Mouse (Mus musculus): ENCODE data around the gene Suz12. TPM values are rescaled to one million over a fixed set of nuclear protein-coding genes. Genes with fewer than 3 reads are reported as not detected.
"Not testable (repeated sequence)": the region's sequence is repeated elsewhere in the genome, so short reads cannot be mapped to it uniquely, and the experiment has no call there.

Suz12 gene
- polyA plus RNA-seq, 1 experiment from 2014 or later, result 31.7 TPM

GRCm38 (mm10) chr11:79973133-79973532 lies 19.8 kb upstream of the Suz12 start:
- H3K4me2 ChIP-seq, result peak overlapping the region; percentile 82
- no peak overlapping the region; the same call in 1 of the 2 replicates for H3K9ac ChIP-seq (replicated peaks)
- H3K4me3 ChIP-seq (replicated peaks), result peak overlapping the region; percentile 49
- no peak for ATAC-seq (ENCODE audit: insufficient number of reproducible peaks, insufficient read depth, low FRiP score, low TSS enrichment, low read depth)
- no peaks in the 10 kb centered on the region for H3K9me3 ChIP-seq
- peaks cover 10% of the 10 kb centered on the region; the same call in 1 of the 2 replicates for H3K4me1 ChIP-seq (replicated peaks)
- peaks cover 30% of the 10 kb centered on the region for H3K27me3 ChIP-seq
- 8% methylated on average over 8 of the region's 8 CpGs for WGBS
- H3K36me3 ChIP-seq, result no peaks in the 10 kb centered on the region
- no peak overlapping the region for H3K27ac ChIP-seq

GRCm38 (mm10) chr11:79973626-79974476 lies 19.1 kb upstream of the Suz12 start:
- peak overlapping the region; percentile 82 for H3K4me2 ChIP-seq
- no peak overlapping the region for H3K27ac ChIP-seq
- under 1% methylated on average over 41 of the region's 41 CpGs for WGBS
- H3K27me3 ChIP-seq, result peaks cover 30% of the 10 kb centered on the region
- H3K9ac ChIP-seq (replicated peaks), result peak overlapping the region; percentile 54
- H3K36me3 ChIP-seq, result no peaks in the 10 kb centered on the region
- peak; percentile 47; the same call in 1 of the 2 replicates for ATAC-seq (ENCODE audit: insufficient number of reproducible peaks, insufficient read depth, low FRiP score, low TSS enrichment, low read depth)
- H3K4me1 ChIP-seq (replicated peaks), result peaks cover 10% of the 10 kb centered on the region; the same call in 1 of the 2 replicates
- H3K9me3 ChIP-seq, result no peaks in the 10 kb centered on the region
- peak overlapping the region; percentile 49 for H3K4me3 ChIP-seq (replicated peaks)

GRCm38 (mm10) chr11:79975377-79975776 lies 17.5 kb upstream of the Suz12 start:
- Histone ChIP-seq H3K4me1 (replicated peaks) (peaks cover 10% of the 10 kb centered on the region; the same call in 1 of the 2 replicates), H3K27ac (no peak overlapping the region), H3K4me2 (no peak overlapping the region), H3K4me3 (replicated peaks) (no peak overlapping the region), H3K36me3 (no peaks in the 10 kb centered on the region), H3K9ac (replicated peaks) (no peak overlapping the region), H3K9me3 (no peaks in the 10 kb centered on the region), H3K27me3 (peaks cover 30% of the 10 kb centered on the region)
- WGBS, result 59% methylated on average over 2 of the region's 2 CpGs
- no peak for ATAC-seq (ENCODE audit: insufficient number of reproducible peaks, insufficient read depth, low FRiP score, low TSS enrichment, low read depth)

- 93% methylated on average over 1 of the region's 1 CpGs for WGBS
- Histone ChIP-seq H3K27ac (no peak overlapping the region), H3K9ac (replicated peaks) (no peak overlapping the region), H3K4me3 (replicated peaks) (no peak overlapping the region), H3K4me1 (replicated peaks) (peaks cover 10% of the 10 kb centered on the region; the same call in 1 of the 2 replicates), H3K36me3 (no peaks in the 10 kb centered on the region), H3K4me2 (no peak overlapping the region), H3K27me3 (peaks cover 30% of the 10 kb centered on the region), H3K9me3 (no peaks in the 10 kb centered on the region)
- no peak for ATAC-seq (ENCODE audit: insufficient number of reproducible peaks, insufficient read depth, low FRiP score, low TSS enrichment, low read depth)
Observed at GRCm38 (mm10) chr11:79976222-79976621, 16.7 kb upstream of the Suz12 start.

- not testable (repeated sequence) for H3K4me1 ChIP-seq (replicated peaks); H3K27ac ChIP-seq; ATAC-seq (ENCODE audit: insufficient number of reproducible peaks, insufficient read depth, low FRiP score, low TSS enrichment, low read depth); H3K36me3 ChIP-seq; H3K9ac ChIP-seq (replicated peaks); H3K4me3 ChIP-seq (replicated peaks); H3K4me2 ChIP-seq; H3K9me3 ChIP-seq
- peaks cover 30% of the 10 kb centered on the region for H3K27me3 ChIP-seq
- WGBS, result 86% methylated on average over 6 of the region's 6 CpGs
Observed at GRCm38 (mm10) chr11:79976645-79977044, 16.3 kb upstream of the Suz12 start.

- H3K9me3 ChIP-seq; ATAC-seq (ENCODE audit: insufficient number of reproducible peaks, insufficient read depth, low FRiP score, low TSS enrichment, low read depth); H3K4me2 ChIP-seq; H3K4me3 ChIP-seq (replicated peaks); H3K27ac ChIP-seq; H3K36me3 ChIP-seq; H3K4me1 ChIP-seq (replicated peaks); H3K9ac ChIP-seq (replicated peaks): not testable (repeated sequence)
- peaks cover 30% of the 10 kb centered on the region for H3K27me3 ChIP-seq
- 96% methylated on average over 14 of the region's 14 CpGs for WGBS
Observed at GRCm38 (mm10) chr11:79977061-79977460, 15.8 kb upstream of the Suz12 start.

GRCm38 (mm10) chr11:79977747-79978146 lies 15.2 kb upstream of the Suz12 start:
- ATAC-seq (ENCODE audit: insufficient number of reproducible peaks, insufficient read depth, low FRiP score, low TSS enrichment, low read depth); H3K4me1 ChIP-seq (replicated peaks); H3K36me3 ChIP-seq; H3K27ac ChIP-seq; H3K9ac ChIP-seq (replicated peaks); H3K4me2 ChIP-seq; H3K4me3 ChIP-seq (replicated peaks); H3K9me3 ChIP-seq: not testable (repeated sequence)
- H3K27me3 ChIP-seq, result peaks cover 27% of the 10 kb centered on the region
- WGBS, result 89% methylated on average over 4 of the region's 4 CpGs

- Histone ChIP-seq H3K27me3 (no peaks in the 10 kb centered on the region), H3K4me3 (replicated peaks) (no peak overlapping the region), H3K9ac (replicated peaks) (no peak overlapping the region), H3K4me2 (no peak overlapping the region), H3K27ac (no peak overlapping the region), H3K4me1 (replicated peaks) (no peaks in the 10 kb centered on the region), H3K36me3 (no peaks in the 10 kb centered on the region), H3K9me3 (no peaks in the 10 kb centered on the region)
- ATAC-seq (ENCODE audit: insufficient number of reproducible peaks, insufficient read depth, low FRiP score, low TSS enrichment, low read depth), result no peak
- 95% methylated on average over 4 of the region's 4 CpGs for WGBS
Observed at GRCm38 (mm10) chr11:79986886-79987285, 6.0 kb upstream of the Suz12 start.

GRCm38 (mm10) chr11:79987896-79988295 lies 5.0 kb upstream of the Suz12 start:
- no peak overlapping the region for H3K4me3 ChIP-seq (replicated peaks)
- no peaks in the 10 kb centered on the region for H3K4me1 ChIP-seq (replicated peaks)
- no peaks in the 10 kb centered on the region for H3K27me3 ChIP-seq
- H3K36me3 ChIP-seq, result no peaks in the 10 kb centered on the region
- no peak overlapping the region for H3K9ac ChIP-seq (replicated peaks)
- H3K4me2 ChIP-seq, result no peak overlapping the region
- no peaks in the 10 kb centered on the region for H3K9me3 ChIP-seq
- WGBS, result 90% methylated on average over 3 of the region's 3 CpGs
- ATAC-seq (ENCODE audit: insufficient number of reproducible peaks, insufficient read depth, low FRiP score, low TSS enrichment, low read depth), result no peak
- H3K27ac ChIP-seq, result no peak overlapping the region

- no peak overlapping the region for H3K4me3 ChIP-seq (replicated peaks)
- 95% methylated on average over 2 of the region's 2 CpGs for WGBS
- H3K9me3 ChIP-seq, result no peaks in the 10 kb centered on the region
- no peaks in the 10 kb centered on the region for H3K27me3 ChIP-seq
- H3K27ac ChIP-seq, result no peak overlapping the region
- H3K9ac ChIP-seq (replicated peaks), result no peak overlapping the region
- no peaks in the 10 kb centered on the region for H3K36me3 ChIP-seq
- no peaks in the 10 kb centered on the region; the same call in 1 of the 2 replicates for H3K4me1 ChIP-seq (replicated peaks)
- no peak for ATAC-seq (ENCODE audit: insufficient number of reproducible peaks, insufficient read depth, low FRiP score, low TSS enrichment, low read depth)
- no peak overlapping the region for H3K4me2 ChIP-seq
Observed at GRCm38 (mm10) chr11:79990120-79990519, 2.8 kb upstream of the Suz12 start.

- Histone ChIP-seq H3K27ac (no peak overlapping the region), H3K4me2 (no peak overlapping the region), H3K9ac (replicated peaks) (no peak overlapping the region), H3K4me3 (replicated peaks) (no peak overlapping the region), H3K9me3 (no peaks in the 10 kb centered on the region), H3K36me3 (peaks cover 8% of the 10 kb centered on the region), H3K4me1 (replicated peaks) (no peaks in the 10 kb centered on the region; the same call in 1 of the 2 replicates), H3K27me3 (no peaks in the 10 kb centered on the region)
- WGBS, result 91% methylated on average over 5 of the region's 5 CpGs
- no peak for ATAC-seq (ENCODE audit: insufficient number of reproducible peaks, insufficient read depth, low FRiP score, low TSS enrichment, low read depth)
Observed at GRCm38 (mm10) chr11:79991600-79991999, 1.3 kb upstream of the Suz12 start.

Data from limb, embryonic 12.5 days (tissue).